Mouse (Mus musculus) right cerebral cortex, postnatal 25 days (tissue): ENCODE data around the gene Sox12.
"Not testable (repeated sequence)": the region's sequence is repeated elsewhere in the genome, so short reads cannot be mapped to it uniquely, and the experiment has no call there.

Experiments used
- DNase-seq: peaks from one replicate; pipeline ENCODE4 v3.0.0; 2022

The Sox12 gene

GRCm38 (mm10) chr2:152399122-152399542 lies 1.3 kb upstream of the Sox12 start:
- DNase-seq: no peak

GRCm38 (mm10) chr2:152398691-152399090 lies 828 bp upstream of the Sox12 start:
- peak; percentile 91 for DNase-seq

GRCm38 (mm10) chr2:152397004-152397589 lies 766 bp downstream of the Sox12 start:
- DNase-seq: peak; percentile 86

GRCm38 (mm10) chr2:152396110-152397003 lies 1.5 kb downstream of the Sox12 start:
- peak; percentile 88 for DNase-seq

GRCm38 (mm10) chr2:152395271-152395920 lies 2.5 kb downstream of the Sox12 start:
- peak; percentile 36 for DNase-seq

GRCm38 (mm10) chr2:152393225-152394017 lies 4.4 kb downstream of the Sox12 start:
- no peak for DNase-seq

- peak; percentile 18 for DNase-seq
These were observed 5.1 kb downstream of the Sox12 start for GRCm38 (mm10) chr2:152392786-152393185.

- DNase-seq: no peak
These were observed 13.7 kb downstream of the Sox12 start for GRCm38 (mm10) chr2:152384191-152384590.

GRCm38 (mm10) chr2:152376345-152376741 lies 21.5 kb downstream of the Sox12 start, which contains the start of gene Nrsn2:
Gene Nrsn2, minus strand, starts transcription at chr2:152376638.
- DNase-seq: peak; percentile 63

GRCm38 (mm10) chr2:152375652-152376344 lies 22.1 kb downstream of the Sox12 start:
- DNase-seq: peak; percentile 64

GRCm38 (mm10) chr2:152373547-152373946 lies 24.3 kb downstream of the Sox12 start:
- no peak for DNase-seq

GRCm38 (mm10) chr2:152372661-152373060 lies 25.2 kb downstream of the Sox12 start:
- no peak for DNase-seq

GRCm38 (mm10) chr2:152372104-152372503 lies 25.8 kb downstream of the Sox12 start:
- DNase-seq: no peak

- DNase-seq: no peak
These were observed 29.2 kb downstream of the Sox12 start for GRCm38 (mm10) chr2:152368532-152369140.

GRCm38 (mm10) chr2:152367917-152368316 lies 29.9 kb downstream of the Sox12 start:
- no peak for DNase-seq

GRCm38 (mm10) chr2:152363245-152364147 lies 34.4 kb downstream of the Sox12 start:
- peak; percentile 63 for DNase-seq

- DNase-seq: no peak
These were observed 36.7 kb downstream of the Sox12 start for GRCm38 (mm10) chr2:152361193-152361592.

GRCm38 (mm10) chr2:152360271-152360775 lies 37.5 kb downstream of the Sox12 start:
- DNase-seq: no peak

- no peak for DNase-seq
These were observed 38.2 kb downstream of the Sox12 start for GRCm38 (mm10) chr2:152359616-152360015.

- DNase-seq: not testable (repeated sequence)
These were observed 38.9 kb downstream of the Sox12 start for GRCm38 (mm10) chr2:152358977-152359376.
